Mouse (Mus musculus) G1E (cell line): ENCODE data around the gene Nnat.

Experiments used
- CTCF ChIP-seq: IDR thresholded peaks from 2 replicates; pipeline ENCODE4 v1.5.1; 2012; ENCODE audit warnings: low read depth, low read length, inconsistent platforms, mixed read lengths
- GATA1 ChIP-seq: IDR thresholded peaks from 2 replicates; pipeline ENCODE4 v1.6.1; 2012; ENCODE audit warnings: borderline replicate concordance, low read length, inconsistent platforms, mixed read lengths
- POLR2AphosphoS5 ChIP-seq: IDR thresholded peaks from 2 replicates; pipeline ENCODE4 v1.6.1; 2012; ENCODE audit warnings: low read depth, low read length, inconsistent platforms; ENCODE audit not compliant: insufficient replicate concordance
- TAL1 ChIP-seq: conservative IDR thresholded peaks from 2 replicates; pipeline ENCODE4 v1.6.1; 2012; ENCODE audit warnings: low read depth, low read length, inconsistent platforms, mixed read lengths

- TF ChIP-seq POLR2AphosphoS5, result no peak
- TF ChIP-seq TAL1, result no peak
- TF ChIP-seq CTCF, result no peak
- TF ChIP-seq GATA1, result no peak
Observed at GRCm38 (mm10) chr2:157542415-157542814, 17.5 kb upstream of the Nnat start.
